Mouse (Mus musculus) thymus, adult 2 months (tissue): ENCODE measurements around the gene Gls. TPM values are rescaled to one million over a fixed set of nuclear protein-coding genes. Genes with fewer than 3 reads are reported as not detected.
A peak's percentile ranks its signal among the peaks of the same experiment; 100 is the strongest.

ENCODE experiments used
- DNase-seq: peaks from one replicate; pipeline ENCODE4 v3.0.0; 2021
- H3K27ac ChIP-seq: fragments of 200-500 bp; 2 replicates; pipeline ENCODE4 v1.5.1; 2012; ENCODE audit warnings: low read length, control low read depth; ENCODE audit not compliant: control insufficient read depth, insufficient read depth
- H3K27me3 ChIP-seq: fragments of 200-500 bp; 2 replicates; pipeline ENCODE4 v1.6.1; 2012; ENCODE audit warnings: mild to moderate bottlenecking, low read length, moderate library complexity, mixed read lengths; ENCODE audit not compliant: control insufficient read depth, insufficient read depth
- H3K36me3 ChIP-seq: fragments of 200-500 bp; 2 replicates; pipeline ENCODE4 v1.6.1; 2012; ENCODE audit warnings: mild to moderate bottlenecking, low read length, moderate library complexity; ENCODE audit not compliant: control insufficient read depth, insufficient read depth
- H3K4me1 ChIP-seq: fragments of 200-500 bp; replicated peaks from 2 replicates; pipeline ENCODE4 v1.6.1; 2012; ENCODE audit warnings: low read length; ENCODE audit not compliant: control insufficient read depth, insufficient read depth
- H3K4me3 ChIP-seq: fragments of 200-500 bp; 2 replicates; pipeline ENCODE4 v1.5.1; 2012; ENCODE audit warnings: mild to moderate bottlenecking, low read length, control low read depth, moderate library complexity; ENCODE audit not compliant: control insufficient read depth, insufficient read depth
- CTCF ChIP-seq: fragments of 200-500 bp; IDR thresholded peaks from 2 replicates; pipeline ENCODE4 v1.5.1; 2012; ENCODE audit warnings: mild to moderate bottlenecking, control low read depth, low read length, moderate library complexity, borderline replicate concordance; ENCODE audit not compliant: control insufficient read depth, poor library complexity, insufficient read depth; ENCODE audit errors: extremely low read depth
- POLR2A ChIP-seq: fragments of 200-500 bp; IDR thresholded peaks from 2 replicates; pipeline ENCODE4 v1.6.1; 2012; ENCODE audit warnings: mild to moderate bottlenecking, low read length, control low read depth, moderate library complexity; ENCODE audit not compliant: control insufficient read depth, poor library complexity, insufficient read depth; ENCODE audit errors: extremely low read depth
- WGBS: fragments of 180-500 bp; shearing (Covaris S2); methylation state at CpG from one replicate; pipeline ENCODE4 v1.1.7; 2018; 5-methylcytosine and 5-hydroxymethylcytosine counted together
- polyA plus RNA-seq: library from polyadenylated mRNA; depleted of rRNA; stranded (reverse); fragments of >200 nt; gene quantifications from 2 replicates; pipeline ENCODE4 v1.2.3, GENCODE M21; 2012

Gene Gls
- polyA plus RNA-seq, 1 experiment, result 26.0 TPM

DNA sequence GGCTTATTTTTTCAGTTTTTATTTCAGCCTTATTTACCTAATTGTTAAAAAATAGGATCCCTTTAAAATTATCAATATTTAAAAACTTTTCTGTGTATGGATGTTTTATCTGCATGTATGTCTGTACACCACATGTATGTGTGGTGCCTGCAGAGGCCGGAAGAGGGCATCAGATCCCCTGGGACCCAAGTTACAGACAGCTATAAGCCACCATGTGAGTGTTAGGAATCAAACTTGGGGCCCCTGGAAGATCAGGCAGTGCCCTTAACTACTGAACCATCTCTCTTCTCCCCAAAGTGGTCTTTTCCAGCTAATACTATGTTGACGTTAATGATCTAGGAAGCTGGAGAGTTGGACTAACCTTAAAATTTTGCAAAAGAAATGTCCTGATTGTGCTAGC, 85.6 kb downstream of the Gls start:
- H3K4me1 ChIP-seq, result peaks cover 28% of the 10 kb centered on the region
- H3K27me3 ChIP-seq, result no peaks in the 10 kb centered on the region
- TF ChIP-seq CTCF (no peak), POLR2A (no peak)
- H3K27ac ChIP-seq, result no peak overlapping the region
- WGBS, result 87% methylated on average over 2 of the region's 2 CpGs
- H3K4me3 ChIP-seq, result no peak overlapping the region
- peaks cover 48% of the 10 kb centered on the region for H3K36me3 ChIP-seq
- DNase-seq, result no peak

DNA sequence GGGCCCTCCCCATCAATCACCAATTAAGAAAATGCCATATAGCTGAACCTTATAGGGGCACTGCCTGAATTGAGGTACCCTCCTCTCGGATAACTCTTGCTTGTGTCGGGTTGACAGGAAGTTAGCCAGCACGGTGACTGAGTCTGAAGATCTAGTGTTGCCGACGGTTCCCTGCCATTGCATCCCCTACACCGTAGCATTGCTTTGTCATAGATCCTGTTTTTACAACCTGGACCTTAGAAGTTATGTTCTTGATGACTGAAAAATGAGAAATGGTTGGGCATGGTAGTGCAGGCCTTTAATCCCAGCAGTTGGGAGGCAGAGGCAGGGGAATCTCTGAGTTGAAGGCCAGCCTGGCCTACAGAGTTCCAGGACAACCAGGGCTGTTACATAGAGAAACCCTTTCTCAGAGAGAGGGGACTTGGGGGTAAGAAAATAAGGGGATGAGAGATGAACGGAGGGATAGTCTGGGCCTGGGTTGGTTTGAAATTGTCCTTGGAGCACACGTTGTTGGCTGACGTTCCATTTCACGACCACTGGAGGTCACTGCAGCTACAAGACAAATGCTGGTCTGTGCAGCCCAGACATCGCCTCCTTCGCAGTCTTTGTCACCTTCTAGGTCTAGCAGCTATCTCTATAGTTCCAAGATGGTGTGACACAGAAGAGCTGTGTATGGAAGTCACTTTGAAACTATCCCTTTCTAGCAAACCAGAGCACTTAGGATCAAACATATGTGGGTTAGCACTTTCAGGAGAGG, 86.6 kb downstream of the Gls start:
- 57% methylated on average over 12 of the region's 12 CpGs for WGBS
- Histone ChIP-seq H3K36me3 (peaks cover 46% of the 10 kb centered on the region), H3K27me3 (no peaks in the 10 kb centered on the region), H3K27ac (no peak overlapping the region), H3K4me3 (no peak overlapping the region), H3K4me1 (peaks cover 28% of the 10 kb centered on the region)
- DNase-seq, result peak; percentile 66
- peak; percentile 64; the same call in 1 of the 2 replicates for TF ChIP-seq CTCF
- no peak for TF ChIP-seq POLR2A

DNA sequence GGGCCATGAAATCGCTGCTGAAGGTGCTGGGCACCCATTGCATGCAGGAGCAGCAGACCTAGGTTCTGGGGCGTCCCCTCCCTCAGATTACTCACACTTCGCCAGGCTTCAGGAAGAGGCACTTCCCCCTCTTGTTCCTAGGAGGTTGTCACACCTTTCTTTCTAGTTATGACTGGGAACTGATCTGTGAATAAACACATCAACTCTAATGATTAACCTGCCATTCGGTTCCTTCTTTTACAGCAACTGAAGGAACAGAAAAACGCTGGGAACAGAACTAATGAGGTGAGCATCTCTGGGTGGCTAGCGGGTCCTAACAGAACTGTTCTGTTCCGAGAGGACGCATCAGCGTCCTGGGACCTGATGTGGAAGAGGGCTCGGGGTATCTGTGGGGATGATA, 88.1 kb downstream of the Gls start:
- Histone ChIP-seq H3K27me3 (no peaks in the 10 kb centered on the region), H3K4me3 (no peak overlapping the region), H3K36me3 (peaks cover 58% of the 10 kb centered on the region), H3K4me1 (peaks cover 16% of the 10 kb centered on the region), H3K27ac (no peak overlapping the region)
- 92% methylated on average over 10 of the region's 10 CpGs for WGBS
- no peak for DNase-seq
- no peak for TF ChIP-seq CTCF
- TF ChIP-seq POLR2A, result no peak

DNA sequence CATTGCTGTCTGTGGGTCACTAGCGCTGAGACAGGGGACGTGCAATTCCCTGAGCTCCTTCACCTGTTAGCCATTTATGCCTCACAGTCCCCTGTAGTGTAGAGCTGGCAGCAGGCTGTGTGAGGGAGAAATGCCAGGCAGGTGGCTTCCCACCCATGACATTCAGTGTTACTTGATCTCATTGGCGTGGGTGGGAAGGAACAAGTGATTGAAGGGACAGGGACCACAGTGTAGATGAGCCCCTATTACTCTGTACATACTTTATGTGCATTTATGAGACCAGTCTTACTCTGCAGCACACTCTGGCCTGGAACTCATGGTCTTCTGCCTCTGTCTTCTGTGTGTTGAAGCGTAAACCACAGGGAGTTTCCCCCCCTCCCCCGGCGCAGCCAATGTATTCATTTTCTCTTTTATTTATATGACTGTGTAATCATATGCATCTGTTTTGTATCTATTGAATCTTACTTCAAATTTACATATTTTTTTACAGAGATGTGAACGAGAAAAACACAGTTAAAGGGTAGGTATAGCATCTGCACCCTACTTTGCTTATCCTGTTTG, 89.4 kb downstream of the Gls start:
- peaks cover 71% of the 10 kb centered on the region for H3K36me3 ChIP-seq
- no peak overlapping the region for H3K27ac ChIP-seq
- TF ChIP-seq CTCF (no peak), POLR2A (no peak)
- peaks cover 8% of the 10 kb centered on the region for H3K4me1 ChIP-seq
- DNase-seq, result no peak
- WGBS, result 88% methylated on average over 7 of the region's 7 CpGs
- no peaks in the 10 kb centered on the region for H3K27me3 ChIP-seq
- no peak overlapping the region for H3K4me3 ChIP-seq

DNA sequence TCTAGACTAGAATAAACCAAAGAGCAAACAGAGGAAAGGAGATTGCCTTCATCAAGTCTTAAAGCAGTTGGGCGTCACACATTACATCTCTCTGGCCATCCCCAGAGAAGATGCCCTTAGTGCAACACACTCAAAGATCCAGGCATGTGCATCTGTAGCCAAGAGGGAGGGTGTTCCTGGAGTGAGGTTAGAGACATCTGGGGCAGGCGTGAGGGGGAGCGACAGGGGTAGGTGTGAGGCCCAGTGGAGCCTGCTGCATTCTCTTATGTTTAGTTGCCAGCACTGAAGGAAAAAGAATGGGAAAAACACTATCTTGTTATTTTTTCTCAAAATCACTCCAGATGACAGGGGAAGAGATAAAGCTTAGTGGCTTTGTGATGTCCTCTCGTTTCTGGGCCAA, 89.8 kb downstream of the Gls start:
- TF ChIP-seq POLR2A (no peak), CTCF (no peak)
- H3K4me3 ChIP-seq, result no peak overlapping the region
- WGBS, result 85% methylated on average over 4 of the region's 4 CpGs
- no peak overlapping the region for H3K27ac ChIP-seq
- no peaks in the 10 kb centered on the region for H3K27me3 ChIP-seq
- H3K36me3 ChIP-seq, result peaks cover 75% of the 10 kb centered on the region
- H3K4me1 ChIP-seq, result peaks cover 7% of the 10 kb centered on the region
- DNase-seq, result no peak

DNA sequence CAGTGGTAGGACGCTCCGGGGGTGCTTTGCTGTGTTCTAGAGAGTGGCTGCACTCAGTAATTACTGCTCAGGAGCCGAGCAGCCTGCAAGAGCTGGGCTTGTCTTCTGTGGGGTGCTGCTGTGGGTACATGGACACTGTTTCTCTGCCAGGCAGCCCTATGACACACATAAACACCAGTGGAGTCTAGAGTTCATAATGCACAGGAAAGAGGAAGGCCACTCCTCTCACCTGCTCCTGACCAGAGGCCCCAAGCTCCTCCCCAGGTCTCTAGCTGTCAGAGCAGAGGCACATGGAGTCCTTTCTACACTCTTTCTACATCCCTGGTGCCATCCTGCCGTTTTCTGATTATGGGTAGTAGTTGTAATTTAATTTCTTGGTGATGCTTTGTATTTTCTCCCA, 90.9 kb downstream of the Gls start:
- Histone ChIP-seq H3K4me3 (no peak overlapping the region), H3K27me3 (no peaks in the 10 kb centered on the region), H3K36me3 (peaks cover 86% of the 10 kb centered on the region), H3K4me1 (peaks cover 3% of the 10 kb centered on the region), H3K27ac (no peak overlapping the region)
- no peak for TF ChIP-seq POLR2A
- TF ChIP-seq CTCF, result no peak
- DNase-seq, result no peak
- 94% methylated on average over 4 of the region's 4 CpGs for WGBS

DNA sequence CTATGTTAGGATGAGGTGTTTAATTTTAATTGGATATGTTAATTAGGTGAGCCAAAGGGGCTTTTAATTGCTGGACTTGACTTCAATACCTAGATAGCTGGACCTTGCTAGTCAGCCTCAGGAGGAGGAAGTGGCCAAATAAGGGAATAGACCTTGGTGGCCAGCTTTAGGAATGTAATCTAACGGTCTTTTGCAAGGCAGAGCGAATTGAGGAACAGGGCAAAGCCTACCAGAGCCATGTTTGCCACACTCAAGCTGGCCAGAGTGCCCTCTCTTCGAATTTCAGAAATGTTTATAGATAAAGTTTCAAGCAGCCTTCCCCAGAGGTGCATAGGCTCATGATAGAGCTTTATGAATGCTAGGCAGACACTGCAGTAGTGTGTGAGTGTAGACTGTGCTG, 91.5 kb downstream of the Gls start:
- TF ChIP-seq CTCF, result no peak
- no peak for TF ChIP-seq POLR2A
- no peaks in the 10 kb centered on the region for H3K27me3 ChIP-seq
- H3K36me3 ChIP-seq, result peaks cover 89% of the 10 kb centered on the region
- no peak overlapping the region for H3K4me3 ChIP-seq
- no peaks in the 10 kb centered on the region for H3K4me1 ChIP-seq
- no peak overlapping the region for H3K27ac ChIP-seq
- 75% methylated on average over 3 of the region's 3 CpGs for WGBS
- no peak for DNase-seq
